Mouse (Mus musculus) 3T3-L1 (cell line): Measurements from ENCODE around the gene Apoh.
A peak's percentile ranks its signal among the peaks of the same experiment; 100 is the strongest.

ENCODE experiments used
- DNase-seq: peaks from one replicate; pipeline ENCODE4 v3.0.0-alpha.2; 2015; ENCODE audit warnings: low read depth, low spot score

The Apoh gene

GRCm38 (mm10) chr11:108333583-108334379 lies 9.4 kb upstream of the Apoh start:
- no peak for DNase-seq

DNA sequence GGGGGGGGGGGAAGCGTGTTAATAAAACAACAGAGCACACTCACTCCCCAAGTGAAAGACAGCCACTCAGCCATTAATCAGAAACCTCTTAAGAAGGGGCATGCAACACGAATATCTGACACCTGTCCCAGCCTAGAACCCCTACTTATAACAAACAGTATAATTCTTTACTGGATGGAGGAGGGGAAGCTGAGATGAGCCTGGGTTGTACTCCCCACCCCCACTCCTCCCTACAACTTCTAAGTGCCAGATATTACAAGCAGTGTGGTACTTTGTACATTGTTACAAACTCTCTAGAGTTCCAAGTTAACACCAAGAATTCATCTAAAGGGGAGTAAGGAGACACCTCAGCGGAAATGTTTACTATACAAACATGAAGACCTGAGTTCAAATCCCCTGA lies 8.5 kb upstream of the Apoh start:
- DNase-seq = no peak

DNA sequence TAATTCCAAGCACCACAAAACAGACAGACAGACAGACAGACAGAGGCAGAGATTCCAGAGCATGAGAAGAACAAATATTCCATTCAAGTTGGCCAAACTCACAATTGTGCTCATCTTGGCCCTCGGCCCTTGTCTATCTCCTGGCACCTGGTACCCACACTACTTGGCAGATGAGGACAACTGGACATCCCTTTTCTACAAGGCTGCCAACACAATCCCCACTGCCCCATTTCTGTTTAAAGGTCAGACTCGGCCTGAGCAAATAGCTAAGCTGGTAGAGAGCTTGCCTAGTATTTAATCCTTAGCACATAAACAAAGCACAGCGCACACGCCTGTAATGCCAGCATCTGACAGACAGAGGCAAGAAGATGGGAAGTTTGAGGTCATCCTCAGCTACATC lies 7.6 kb upstream of the Apoh start:
- DNase-seq = no peak

- DNase-seq = peak; percentile 83
These were observed 6.7 kb upstream of the Apoh start for GRCm38 (mm10) chr11:108336445-108336844.

GRCm38 (mm10) chr11:108340293-108340692 lies 2.9 kb upstream of the Apoh start:
- DNase-seq = no peak

DNA sequence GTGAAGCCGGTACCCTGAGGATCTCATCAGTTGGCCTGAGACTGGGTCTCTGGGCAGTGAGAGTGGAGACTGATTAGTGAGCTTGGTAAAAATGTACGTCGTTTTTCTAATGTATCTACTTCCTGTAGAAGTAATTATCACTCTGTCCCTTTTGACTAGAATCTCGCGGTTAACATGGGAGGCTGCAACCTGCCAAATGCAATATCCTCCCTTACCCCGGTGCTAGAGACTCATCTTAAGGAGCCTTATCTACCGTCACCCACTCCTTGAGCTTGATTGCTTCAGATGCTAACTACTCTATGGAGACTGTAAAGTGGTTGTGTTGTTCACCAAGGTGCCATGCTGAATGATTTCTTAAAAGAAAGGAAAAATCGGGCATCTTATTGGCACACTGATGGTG lies 1.4 kb upstream of the Apoh start:
- DNase-seq = no peak

- DNase-seq = peak; percentile 92
These were observed 772 bp downstream of the Apoh start, which contains the start of gene Prkca for GRCm38 (mm10) chr11:108343789-108344462. Prkca (minus strand) TSS chr11:108343928.

GRCm38 (mm10) chr11:108344759-108345158 lies 1.6 kb downstream of the Apoh start:
- no peak for DNase-seq

GRCm38 (mm10) chr11:108345321-108345720 lies 2.2 kb downstream of the Apoh start:
- no peak for DNase-seq

- no peak for DNase-seq
These were observed 7.6 kb downstream of the Apoh start for GRCm38 (mm10) chr11:108350799-108351198.

DNA sequence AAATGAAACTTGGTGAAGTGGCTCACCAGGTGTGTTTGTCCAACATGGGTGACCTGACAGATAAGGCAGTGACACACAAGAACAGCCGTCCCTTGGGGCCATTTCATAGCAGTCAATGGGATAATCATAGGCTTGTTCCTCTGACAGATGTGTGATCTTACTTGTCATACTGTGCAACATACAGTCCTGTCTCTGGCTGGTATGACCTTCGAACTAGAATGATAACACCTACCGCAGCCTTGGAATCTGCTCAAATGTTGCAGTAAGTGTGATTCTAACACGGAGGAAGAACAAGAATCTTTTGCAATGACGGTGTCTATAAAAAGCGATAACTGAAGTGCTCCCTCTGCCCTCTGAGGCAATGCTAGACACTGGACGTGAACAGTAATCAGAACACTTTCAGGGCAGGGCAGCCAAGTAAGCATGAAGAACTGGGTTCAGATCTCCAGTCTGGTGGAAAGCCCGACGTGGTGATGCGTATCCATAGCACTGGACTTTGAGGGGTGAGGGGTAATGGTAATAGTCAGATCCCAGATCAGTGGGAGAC lies 9.8 kb downstream of the Apoh start:
- no peak for DNase-seq

DNA sequence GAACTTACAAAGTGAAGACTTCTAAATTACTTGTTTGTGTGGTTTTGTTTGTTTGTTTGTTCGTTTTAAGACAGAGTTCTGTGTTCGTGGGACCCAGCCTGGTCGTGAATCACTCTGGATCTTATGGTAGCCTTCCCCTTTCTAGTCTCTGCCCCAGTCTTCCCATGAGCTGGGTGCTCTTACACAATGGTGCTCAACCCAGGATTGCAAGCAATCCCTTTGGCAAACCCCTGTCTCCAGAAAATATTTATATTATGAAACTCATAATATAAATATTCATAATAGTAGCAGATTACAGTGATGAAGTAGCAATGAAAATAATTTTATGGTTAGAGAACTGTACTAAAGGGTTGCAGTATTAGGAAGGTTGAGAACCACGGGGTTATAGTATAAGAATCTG lies 12.9 kb downstream of the Apoh start:
- no peak for DNase-seq

- no peak for DNase-seq
These were observed 15.8 kb downstream of the Apoh start for GRCm38 (mm10) chr11:108358911-108359310.

DNA sequence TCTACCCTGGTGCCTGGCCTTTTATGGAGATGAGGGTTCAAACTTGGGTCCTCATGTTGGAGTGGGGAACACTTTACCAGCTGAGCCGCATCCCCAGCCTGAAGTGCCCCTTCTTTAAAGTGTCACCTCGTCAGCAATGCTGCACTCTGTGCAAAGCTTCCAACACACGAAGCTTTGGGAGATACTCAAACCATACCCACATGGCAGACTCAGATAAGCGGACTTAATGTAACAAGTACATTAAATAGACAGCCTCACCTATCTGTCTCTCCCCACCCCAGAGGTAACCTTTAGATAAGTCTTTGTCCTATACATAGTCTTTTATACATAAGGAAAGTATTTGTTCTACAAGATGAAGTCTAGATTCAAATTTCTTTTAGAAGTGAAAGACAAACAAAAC lies 17.8 kb downstream of the Apoh start:
- no peak for DNase-seq

GRCm38 (mm10) chr11:108362965-108363364 lies 19.8 kb downstream of the Apoh start:
- peak; percentile 52 for DNase-seq

DNA sequence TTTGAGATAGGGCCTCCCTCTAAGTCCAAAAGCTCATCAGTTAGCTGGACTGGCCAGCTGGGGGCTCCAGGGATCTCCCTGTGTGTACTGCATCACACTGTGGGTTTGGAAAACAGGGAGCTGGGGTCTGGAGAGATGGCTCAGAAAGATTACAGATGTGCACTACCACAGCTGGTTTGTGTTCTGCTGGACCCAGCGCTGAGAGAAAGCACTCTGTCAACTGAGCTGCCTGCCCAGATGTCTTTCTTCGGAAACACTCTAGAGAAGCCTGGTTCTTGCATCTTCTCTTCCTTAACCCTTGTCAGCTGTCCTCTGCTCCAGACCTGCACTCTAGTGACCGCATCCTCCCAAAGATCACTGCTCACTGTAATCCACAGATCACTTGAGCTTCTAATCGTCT lies 20.8 kb downstream of the Apoh start:
- DNase-seq = peak; percentile 53

DNA sequence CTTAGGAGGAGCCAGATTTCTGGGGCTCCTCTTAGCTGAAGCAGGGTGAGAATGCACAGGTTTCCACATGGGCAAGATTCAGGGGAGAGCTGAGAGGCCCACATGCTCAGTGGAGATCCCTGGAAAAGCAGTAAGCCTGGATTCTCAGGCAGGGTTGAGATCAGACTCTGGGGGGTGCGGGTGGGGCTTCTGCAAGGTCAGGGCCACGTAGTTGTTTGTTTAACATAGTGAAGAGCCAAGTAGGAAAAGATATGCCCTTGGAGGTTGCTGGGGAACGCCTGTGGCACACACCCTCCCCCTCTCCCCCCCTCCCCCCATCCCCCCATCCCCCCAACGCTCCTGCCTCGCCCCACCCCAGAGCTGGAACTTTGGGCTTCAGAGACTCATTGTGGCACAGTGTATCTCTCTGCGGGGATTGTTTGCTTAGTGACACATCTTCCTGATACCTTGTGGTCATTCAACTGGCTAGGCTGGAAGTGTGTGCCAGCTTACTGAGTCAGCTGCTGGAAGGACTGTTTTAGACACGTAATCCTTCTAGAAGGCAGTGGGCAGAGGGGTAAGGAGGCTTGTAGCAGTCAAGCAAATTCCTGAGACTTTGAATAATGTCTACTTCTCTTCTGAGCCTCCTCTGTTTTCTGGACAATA lies 21.9 kb downstream of the Apoh start:
- peak; percentile 99 for DNase-seq

- DNase-seq = no peak
These were observed 22.4 kb downstream of the Apoh start for GRCm38 (mm10) chr11:108365600-108365999.

DNA sequence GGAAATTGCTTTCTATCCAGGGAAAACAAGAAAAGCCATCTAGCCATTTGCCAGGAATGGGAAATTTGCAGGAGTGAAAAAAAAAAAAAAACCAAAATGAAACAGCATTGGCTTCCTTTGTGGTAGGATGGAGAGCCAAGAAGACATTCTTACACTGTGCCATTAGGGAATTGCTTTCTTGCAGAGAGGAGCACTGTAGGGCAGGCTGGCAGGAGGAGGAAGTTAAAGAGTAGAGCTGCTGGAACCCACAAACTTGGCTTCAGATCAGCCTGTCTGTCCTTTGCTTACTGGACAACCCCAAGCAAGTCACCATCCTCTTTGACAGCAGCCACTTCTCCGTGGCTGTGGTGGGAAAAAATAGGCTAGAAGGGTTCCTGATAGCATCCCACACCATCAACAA lies 23.9 kb downstream of the Apoh start:
- peak; percentile 86 for DNase-seq

DNA sequence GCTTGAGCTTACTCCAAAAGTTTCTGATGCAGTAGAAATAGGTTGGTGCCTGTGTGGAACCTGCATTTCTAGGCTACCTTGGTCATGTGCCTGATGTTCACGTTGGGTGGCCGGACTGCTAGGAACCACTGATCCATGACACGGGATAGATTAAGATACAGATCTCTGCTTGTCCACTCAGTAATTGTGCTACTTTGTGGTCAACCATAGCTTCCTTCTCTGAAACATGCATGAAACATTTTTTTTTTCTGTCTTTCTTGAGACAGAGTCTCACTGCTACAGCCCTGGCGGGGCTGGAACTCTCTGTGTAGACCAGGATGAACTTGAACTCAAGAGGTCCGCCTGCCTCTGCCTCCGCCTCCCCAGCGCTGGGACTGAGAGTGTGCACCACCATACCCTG lies 33.7 kb downstream of the Apoh start:
- no peak for DNase-seq

GRCm38 (mm10) chr11:108377680-108378362 lies 34.7 kb downstream of the Apoh start:
- peak; percentile 94 for DNase-seq

DNA sequence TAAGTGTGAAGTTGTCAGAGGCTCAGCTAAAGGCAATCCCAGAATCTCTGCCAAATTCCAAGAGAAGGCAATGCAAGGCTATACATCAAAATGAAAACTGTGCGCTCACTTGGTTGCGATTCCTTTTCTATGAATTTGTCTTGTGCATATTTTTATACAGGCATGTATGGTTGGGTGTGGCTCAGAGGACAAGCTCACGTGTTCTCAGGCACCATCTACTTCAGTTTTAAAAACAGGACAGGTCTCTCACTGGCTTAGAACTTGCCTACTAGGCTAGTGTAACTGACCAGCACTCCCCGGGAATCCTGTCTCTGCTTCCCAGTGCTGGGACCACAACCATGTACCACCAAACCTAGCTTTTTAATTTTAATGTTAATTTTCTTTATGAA lies 35.2 kb downstream of the Apoh start:
- DNase-seq = no peak
